Mouse (Mus musculus) lung, postnatal 10 days (tissue): ENCODE measurements around the gene Brca2.

Experiments
- DNase-seq: peaks from one replicate; pipeline ENCODE4 v3.0.0; 2021

The Brca2 gene

GRCm38 (mm10) chr5:150566226-150566625 is 43.8 kb downstream of the Brca2 start:
- DNase-seq, result no peak

GRCm38 (mm10) chr5:150566971-150567370 is 44.5 kb downstream of the Brca2 start:
- DNase-seq, result peak; percentile 32

- peak; percentile 29 for DNase-seq
These were observed 48.2 kb downstream of the Brca2 start for GRCm38 (mm10) chr5:150570496-150571219.

- no peak for DNase-seq
These were observed 52.0 kb downstream of the Brca2 start for GRCm38 (mm10) chr5:150574403-150574802.

GRCm38 (mm10) chr5:150574885-150575284 is 52.5 kb downstream of the Brca2 start:
- peak; percentile 13 for DNase-seq

DNA sequence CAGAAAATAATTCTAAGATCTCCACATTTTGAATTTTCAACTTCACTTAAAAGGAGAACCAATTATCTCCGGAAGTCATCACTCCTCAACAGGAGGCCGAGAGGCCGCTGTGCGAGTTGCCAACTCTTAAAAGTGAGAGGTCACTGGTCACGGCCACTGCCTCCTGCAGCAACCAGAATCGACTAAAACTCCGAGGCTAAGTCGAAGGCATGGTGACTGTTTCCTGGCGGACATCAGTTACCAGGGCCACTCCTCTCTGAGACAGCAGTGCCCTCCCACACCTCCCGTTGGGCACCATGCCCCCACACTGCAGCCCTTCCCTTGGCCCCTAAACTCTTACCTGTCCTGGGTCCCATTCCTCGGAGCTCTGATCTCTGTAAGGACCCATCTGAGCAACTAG is 54.4 kb downstream of the Brca2 start:
- DNase-seq, result no peak

DNA sequence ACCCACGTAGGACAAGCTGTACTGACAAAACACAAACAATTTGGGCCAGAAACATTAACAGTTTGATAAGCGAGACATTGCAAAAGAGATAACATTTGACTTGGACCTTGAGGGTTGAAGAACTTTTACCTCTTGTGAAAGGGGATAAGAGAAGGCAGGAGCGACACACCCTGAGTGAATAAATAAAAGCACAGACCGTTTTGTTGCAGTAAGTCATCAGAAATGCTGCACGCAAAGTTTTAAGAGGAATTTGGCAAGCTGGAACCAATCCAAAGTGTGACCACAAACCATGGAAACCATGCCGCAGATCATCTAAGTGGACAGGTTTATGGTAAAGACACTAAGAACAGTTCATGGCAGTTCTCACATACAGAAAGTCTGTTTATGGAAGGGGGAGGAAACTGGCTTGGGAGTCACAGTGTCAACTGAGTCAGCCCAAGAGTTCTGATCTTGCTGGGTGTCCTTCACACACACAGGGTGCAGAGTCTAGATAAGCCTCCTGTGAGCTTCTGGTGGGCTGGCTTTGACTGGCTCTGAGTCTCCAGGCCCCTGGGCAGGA is 56.3 kb downstream of the Brca2 start:
- DNase-seq, result no peak

DNA sequence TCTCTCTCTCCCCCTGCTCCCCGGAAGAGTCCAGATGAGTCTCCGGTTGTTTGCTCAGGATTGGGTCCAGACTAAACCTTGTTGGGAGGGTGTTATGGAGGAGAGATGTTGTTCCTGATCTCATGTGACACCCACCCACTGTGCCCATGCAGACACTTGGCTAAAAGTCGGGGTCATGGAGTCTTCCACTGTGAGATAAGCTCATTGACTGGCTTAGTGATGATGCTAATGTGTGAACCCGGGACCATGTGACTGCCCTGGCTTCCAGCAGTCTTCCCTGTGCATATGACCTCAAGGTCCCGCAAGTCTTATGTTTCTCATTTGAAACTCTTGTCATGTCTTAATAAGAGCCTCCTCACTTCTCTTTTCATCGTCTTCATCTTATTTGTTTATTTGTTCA is 58.8 kb downstream of the Brca2 start:
- no peak for DNase-seq

DNA sequence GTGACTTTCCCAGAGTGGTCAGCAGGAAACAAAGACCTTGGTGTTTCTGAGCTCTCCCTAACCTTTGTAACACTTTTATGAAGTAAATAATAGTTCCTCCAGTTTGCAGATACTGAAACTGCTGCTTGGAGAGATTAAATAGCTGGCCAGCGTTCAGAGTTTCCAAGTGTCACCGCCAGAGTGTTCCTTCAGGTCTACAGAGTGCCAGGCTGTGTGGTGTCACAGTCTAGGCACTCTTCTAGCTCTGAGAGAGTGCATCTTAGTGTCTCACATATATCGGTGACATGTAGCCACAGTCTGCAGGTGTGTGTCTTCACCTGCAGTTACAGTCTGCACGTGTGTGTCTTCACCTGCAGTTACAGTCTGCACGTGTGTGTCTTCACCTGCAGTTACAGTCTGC is 60.8 kb downstream of the Brca2 start:
- DNase-seq, result no peak

DNA sequence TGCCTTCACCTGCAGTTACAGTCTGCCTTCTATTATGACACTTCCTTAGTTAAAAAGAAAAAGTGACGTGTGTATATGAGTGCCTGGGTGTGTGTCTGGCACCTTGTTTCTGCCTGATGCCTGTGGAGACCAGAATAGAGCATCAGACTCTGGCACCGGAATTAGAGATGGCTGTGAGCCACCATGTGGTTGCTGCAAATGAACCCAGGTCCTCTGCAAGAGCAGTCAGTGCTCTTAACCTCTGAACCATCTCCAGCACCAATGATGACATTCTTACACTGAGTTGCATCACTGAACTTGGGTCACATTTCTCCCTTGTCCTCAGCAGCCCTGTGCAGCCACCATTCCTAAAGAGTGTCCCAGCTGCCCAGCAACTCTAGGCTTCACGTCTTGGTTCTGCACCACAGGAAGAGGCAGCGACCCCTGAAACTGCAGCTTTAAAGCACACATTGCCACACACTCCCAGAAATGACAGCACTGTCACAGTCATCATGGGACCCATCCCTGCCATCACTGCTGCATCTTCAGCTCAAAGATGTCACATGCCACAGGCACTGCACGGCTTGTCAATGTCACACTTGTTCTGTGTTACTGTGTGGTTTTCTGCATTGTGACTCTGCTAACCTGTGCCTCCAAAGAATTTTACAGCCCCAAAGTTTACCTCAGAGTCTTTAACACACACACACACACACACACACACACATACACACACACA is 61.3 kb downstream of the Brca2 start:
- peak; percentile 52 for DNase-seq

- no peak for DNase-seq
These were observed 61.9 kb downstream of the Brca2 start for GRCm38 (mm10) chr5:150584337-150584729.

DNA sequence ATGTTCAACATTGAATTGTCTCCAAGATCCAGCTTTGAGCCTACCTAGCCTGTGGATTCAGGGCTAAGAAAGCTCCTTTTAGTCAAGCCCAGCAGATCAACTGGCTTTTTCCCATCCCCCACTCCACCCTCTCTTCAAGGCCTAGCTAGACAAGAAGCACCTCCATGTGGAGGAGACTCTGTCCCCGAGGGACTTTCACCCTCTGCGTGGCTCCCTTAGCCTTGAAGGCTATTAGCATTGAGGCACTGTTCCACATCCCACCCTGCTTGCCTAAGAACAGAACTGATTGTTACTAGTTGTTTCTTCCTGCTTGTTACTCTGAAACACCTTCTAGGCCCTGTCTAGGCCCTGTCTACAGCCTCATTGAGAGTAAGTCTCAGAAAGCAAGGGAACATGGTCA is 67.5 kb downstream of the Brca2 start:
- no peak for DNase-seq

GRCm38 (mm10) chr5:150592186-150592903 is 69.9 kb downstream of the Brca2 start:
- DNase-seq, result no peak

DNA sequence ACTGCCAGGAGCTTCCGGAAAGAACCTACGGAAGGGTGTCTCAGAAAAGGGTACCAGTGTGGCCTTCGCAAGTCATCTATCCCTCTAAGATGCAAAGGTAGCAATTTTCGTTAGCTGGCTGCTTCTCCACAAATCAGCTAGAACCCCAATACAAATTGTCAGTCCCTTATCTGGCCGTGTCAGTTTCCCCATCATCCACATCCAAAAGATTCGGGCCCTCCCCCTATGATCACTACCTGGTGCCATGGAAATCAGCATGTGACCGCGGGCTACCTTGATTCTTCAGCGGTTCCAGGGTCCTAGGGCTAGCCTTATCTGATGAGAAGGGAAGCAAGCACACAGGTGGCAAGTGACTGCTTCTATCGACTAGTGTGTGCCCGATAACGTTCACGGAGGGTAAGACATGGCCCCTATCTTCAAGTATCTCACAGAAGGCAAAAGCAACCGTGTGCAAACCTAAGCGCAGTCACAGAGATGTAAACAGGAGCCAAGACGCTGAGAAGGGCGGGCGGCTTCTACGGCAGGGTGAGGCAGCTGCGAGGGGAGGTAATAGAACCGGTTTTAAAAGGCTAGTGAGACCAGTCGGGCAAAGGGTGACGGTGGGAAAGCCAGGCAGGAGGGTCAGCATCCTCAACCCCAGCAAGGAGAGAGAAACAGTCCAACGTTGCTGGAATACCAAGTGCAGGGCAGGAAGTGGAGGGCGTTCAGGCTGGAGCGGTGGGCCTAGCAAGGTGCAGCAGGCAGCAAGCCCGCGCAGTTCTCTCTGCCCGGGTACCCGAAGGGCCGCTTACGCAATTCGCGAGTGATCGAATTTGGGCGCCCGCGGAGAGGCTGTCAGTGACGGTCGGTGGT is 70.7 kb downstream of the Brca2 start:
- peak; percentile 36 for DNase-seq

GRCm38 (mm10) chr5:150593756-150594648 is 71.6 kb downstream of the Brca2 start:
- peak; percentile 56 for DNase-seq

GRCm38 (mm10) chr5:150594649-150595339 is 72.4 kb downstream of the Brca2 start:
- DNase-seq, result no peak

- peak; percentile 18 for DNase-seq
These were observed 73.1 kb downstream of the Brca2 start for GRCm38 (mm10) chr5:150595366-150596016.

GRCm38 (mm10) chr5:150597088-150597487 is 74.7 kb downstream of the Brca2 start, which contains the start of gene N4bp2l1:
N4bp2l1 (minus strand) TSS chr5:150597188.
- DNase-seq, result no peak

GRCm38 (mm10) chr5:150598202-150599119 is 76.0 kb downstream of the Brca2 start:
- DNase-seq, result no peak
